Mouse (Mus musculus): ENCODE measurements around the gene Ppp5c.

The Ppp5c gene

GRCm38 (mm10) chr7:17054325-17054989, 26.7 kb upstream of the Ppp5c start:
- no peak for DNase-seq (ENCODE audit: low spot score in 2 of 2)

GRCm38 (mm10) chr7:17050933-17051594, 23.3 kb upstream of the Ppp5c start:
- peak; percentile 58 to 79 for DNase-seq (ENCODE audit: low spot score in 2 of 2)

GRCm38 (mm10) chr7:17050491-17050890, 22.8 kb upstream of the Ppp5c start:
- DNase-seq (ENCODE audit: low spot score in 2 of 2) = no peak

- no peak for DNase-seq (ENCODE audit: low spot score in 2 of 2)
Measured at GRCm38 (mm10) chr7:17048431-17049190, 20.9 kb upstream of the Ppp5c start.

GRCm38 (mm10) chr7:17047041-17047682, 19.4 kb upstream of the Ppp5c start:
- no peak for DNase-seq (ENCODE audit: low spot score in 2 of 2)

GRCm38 (mm10) chr7:17045743-17046142, 18.0 kb upstream of the Ppp5c start:
- DNase-seq (ENCODE audit: low spot score in 2 of 2) = no peak

GRCm38 (mm10) chr7:17039373-17039772, 11.6 kb upstream of the Ppp5c start:
- no peak for DNase-seq (ENCODE audit: low spot score in 2 of 2)

- no peak for DNase-seq (ENCODE audit: low spot score in 2 of 2)
Measured at GRCm38 (mm10) chr7:17038018-17038695, 10.4 kb upstream of the Ppp5c start.

- no peak for DNase-seq (ENCODE audit: low spot score in 2 of 2)
Measured at GRCm38 (mm10) chr7:17030239-17030638, 2.5 kb upstream of the Ppp5c start.

GRCm38 (mm10) chr7:17028923-17029322, 1.2 kb upstream of the Ppp5c start:
- no peak for DNase-seq (ENCODE audit: low spot score in 2 of 2)

- DNase-seq (ENCODE audit: low spot score in 2 of 2) = no peak
Measured at GRCm38 (mm10) chr7:17026710-17027587, 775 bp downstream of the Ppp5c start.

GRCm38 (mm10) chr7:17025896-17026622, 1.7 kb downstream of the Ppp5c start:
- DNase-seq (ENCODE audit: low spot score in 2 of 2) = no peak

GRCm38 (mm10) chr7:17025505-17025894, 2.2 kb downstream of the Ppp5c start:
- no peak for DNase-seq (ENCODE audit: low spot score in 2 of 2)

- peak in 1 of 2 experiments; percentile 58 for DNase-seq (ENCODE audit: low spot score in 2 of 2)
Measured at GRCm38 (mm10) chr7:17024814-17025504, 2.8 kb downstream of the Ppp5c start.

- DNase-seq (ENCODE audit: low spot score in 2 of 2) = peak in 1 of 2 experiments; percentile 32
Measured at GRCm38 (mm10) chr7:17024141-17024540, 3.6 kb downstream of the Ppp5c start.

- no peak for DNase-seq (ENCODE audit: low spot score in 2 of 2)
Measured at GRCm38 (mm10) chr7:17023701-17024100, 4.0 kb downstream of the Ppp5c start.

- DNase-seq (ENCODE audit: low spot score in 2 of 2) = no peak
Measured at GRCm38 (mm10) chr7:17022176-17022575, 5.5 kb downstream of the Ppp5c start.

GRCm38 (mm10) chr7:17019426-17020166, 8.1 kb downstream of the Ppp5c start:
- DNase-seq (ENCODE audit: low spot score in 2 of 2) = no peak

GRCm38 (mm10) chr7:17017921-17018320, 9.8 kb downstream of the Ppp5c start:
- DNase-seq (ENCODE audit: low spot score in 2 of 2) = no peak
